Mouse (Mus musculus) myocyte (in vitro differentiated cells): Measurements from ENCODE around the gene Rabl6.

Experiments
- MAX ChIP-seq: IDR thresholded peaks from one replicate; pipeline ENCODE4 v1.6.1; 2011; ENCODE audit warnings: low read depth, mild to moderate bottlenecking, control low read depth
- SRF ChIP-seq: IDR thresholded peaks from one replicate; pipeline ENCODE4 v1.6.1; 2011; ENCODE audit warnings: low read depth; ENCODE audit not compliant: control insufficient read depth, insufficient read length

DNA sequence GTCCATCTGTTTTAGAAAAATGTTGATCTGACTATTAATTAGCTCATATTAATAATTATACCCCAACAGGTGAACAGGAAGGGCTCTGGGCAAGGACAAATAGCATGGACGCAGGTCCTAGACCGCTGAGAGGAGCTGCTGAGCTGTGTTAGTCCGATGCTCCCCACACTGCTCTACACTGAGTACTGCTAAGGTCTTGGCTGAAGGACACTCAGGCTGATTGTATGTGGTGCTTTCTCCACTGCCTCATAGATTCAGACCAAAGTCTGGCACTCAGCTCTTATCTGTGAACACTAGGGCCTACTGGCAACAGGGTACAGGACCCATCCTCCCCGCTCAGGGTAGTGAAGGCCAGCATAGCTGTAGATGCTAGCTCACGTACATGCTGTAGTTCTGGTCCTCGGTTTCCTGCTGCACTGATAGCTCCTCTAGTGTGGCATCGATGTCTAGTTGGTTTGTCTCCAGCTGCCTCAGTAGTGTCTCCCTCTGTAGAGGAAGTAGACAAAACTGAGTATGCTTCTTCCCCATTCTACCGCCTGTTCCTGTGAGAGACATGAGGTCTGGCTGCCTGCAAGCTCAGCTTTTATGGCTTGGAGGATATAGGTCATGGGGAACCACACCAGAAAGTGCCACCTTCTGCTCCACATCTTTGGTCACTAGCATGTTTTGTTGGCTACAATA is 20.0 kb downstream of the Rabl6 start:
- TF ChIP-seq SRF, result no peak
- TF ChIP-seq MAX, result no peak
